Mouse (Mus musculus): ENCODE measurements around the gene Ltb4r1. TPM values are rescaled to one million over a fixed set of nuclear protein-coding genes. Genes with fewer than 3 reads are reported as not detected.

Gene Ltb4r1
- polyA plus RNA-seq, 1 experiment from 2014 or later: 16.4 TPM

GRCm38 (mm10) chr14:55724411-55724871 is 41.3 kb upstream of the Ltb4r1 start:
- no peaks in the 10 kb centered on the region for H3K9me3 ChIP-seq (replicated peaks; ENCODE audit: control insufficient read depth, low read length)
- H3K4me2 ChIP-seq (ENCODE audit: low read depth, low read length): no peak overlapping the region
- no peak for ATAC-seq (ENCODE audit: low read depth)
- no peaks in the 10 kb centered on the region for H3K27me3 ChIP-seq (ENCODE audit: control insufficient read depth, insufficient read depth, low read depth, low read length)
- H3K9ac ChIP-seq (ENCODE audit: low read depth, low read length): no peak overlapping the region
- H3K4me3 ChIP-seq (ENCODE audit: low read depth, low read length): no peak overlapping the region
- H3K36me3 ChIP-seq (ENCODE audit: control insufficient read depth, insufficient read depth): no peaks in the 10 kb centered on the region
- 0 out of 2 replicates have a peak overlapping the region, but pooled peaks have one; percentile 4 for H3K27ac ChIP-seq (ENCODE audit: low read length)
- peaks cover 29% of the 10 kb centered on the region for H3K4me1 ChIP-seq (ENCODE audit: control insufficient read depth, low read depth, low read length)
- WGBS (ENCODE audit: insufficient replicate concordance): 18% methylated on average over 8 of the region's 8 CpGs

- Histone ChIP-seq H3K4me2 (ENCODE audit: low read depth, low read length) (no peak overlapping the region), H3K27me3 (ENCODE audit: control insufficient read depth, insufficient read depth, low read depth, low read length) (no peaks in the 10 kb centered on the region), H3K9me3 (replicated peaks; ENCODE audit: control insufficient read depth, low read length) (no peaks in the 10 kb centered on the region), H3K27ac (ENCODE audit: low read length) (no peak overlapping the region), H3K36me3 (ENCODE audit: control insufficient read depth, insufficient read depth) (no peaks in the 10 kb centered on the region), H3K4me1 (ENCODE audit: control insufficient read depth, low read depth, low read length) (peaks cover 28% of the 10 kb centered on the region), H3K4me3 (ENCODE audit: low read depth, low read length) (no peak overlapping the region), H3K9ac (ENCODE audit: low read depth, low read length) (no peak overlapping the region)
- ATAC-seq (ENCODE audit: low read depth): no peak
Measured at GRCm38 (mm10) chr14:55726261-55726660, 39.5 kb upstream of the Ltb4r1 start.

- peak; percentile 12; the same call in 1 of the 2 replicates for ATAC-seq (ENCODE audit: low read depth)
- WGBS (ENCODE audit: insufficient replicate concordance): 48% methylated on average over 8 of the region's 8 CpGs
- H3K27ac ChIP-seq (ENCODE audit: low read length): no peak overlapping the region
- no peak overlapping the region for H3K4me2 ChIP-seq (ENCODE audit: low read depth, low read length)
- peaks cover 15% of the 10 kb centered on the region for H3K4me1 ChIP-seq (ENCODE audit: control insufficient read depth, low read depth, low read length)
- H3K9ac ChIP-seq (ENCODE audit: low read depth, low read length): no peak overlapping the region
- H3K27me3 ChIP-seq (ENCODE audit: control insufficient read depth, insufficient read depth, low read depth, low read length): no peaks in the 10 kb centered on the region
- no peak overlapping the region for H3K4me3 ChIP-seq (ENCODE audit: low read depth, low read length)
- H3K36me3 ChIP-seq (ENCODE audit: control insufficient read depth, insufficient read depth): no peaks in the 10 kb centered on the region
- H3K9me3 ChIP-seq (replicated peaks; ENCODE audit: control insufficient read depth, low read length): no peaks in the 10 kb centered on the region
Measured at GRCm38 (mm10) chr14:55727889-55728685, 37.7 kb upstream of the Ltb4r1 start.

- no peak overlapping the region for H3K27ac ChIP-seq (ENCODE audit: low read length)
- H3K4me3 ChIP-seq (ENCODE audit: low read depth, low read length): no peak overlapping the region
- H3K4me1 ChIP-seq (ENCODE audit: control insufficient read depth, low read depth, low read length): no peaks in the 10 kb centered on the region; the same call in 1 of the 2 replicates
- WGBS (ENCODE audit: insufficient replicate concordance): 66% methylated on average over 7 of the region's 7 CpGs
- H3K36me3 ChIP-seq (ENCODE audit: control insufficient read depth, insufficient read depth): no peaks in the 10 kb centered on the region
- no peak overlapping the region for H3K4me2 ChIP-seq (ENCODE audit: low read depth, low read length)
- H3K27me3 ChIP-seq (ENCODE audit: control insufficient read depth, insufficient read depth, low read depth, low read length): no peaks in the 10 kb centered on the region; the same call in 1 of the 2 replicates
- ATAC-seq (ENCODE audit: low read depth): no peak
- H3K9ac ChIP-seq (ENCODE audit: low read depth, low read length): no peak overlapping the region
- no peaks in the 10 kb centered on the region for H3K9me3 ChIP-seq (replicated peaks; ENCODE audit: control insufficient read depth, low read length)
Measured at GRCm38 (mm10) chr14:55730116-55730515, 35.6 kb upstream of the Ltb4r1 start.

GRCm38 (mm10) chr14:55730531-55731032 is 35.2 kb upstream of the Ltb4r1 start:
- H3K4me3 ChIP-seq (ENCODE audit: low read depth, low read length): no peak overlapping the region
- H3K4me1 ChIP-seq (ENCODE audit: control insufficient read depth, low read depth, low read length): no peaks in the 10 kb centered on the region; the same call in 1 of the 2 replicates
- no peaks in the 10 kb centered on the region; the same call in 1 of the 2 replicates for H3K27me3 ChIP-seq (ENCODE audit: control insufficient read depth, insufficient read depth, low read depth, low read length)
- H3K9me3 ChIP-seq (replicated peaks; ENCODE audit: control insufficient read depth, low read length): no peaks in the 10 kb centered on the region
- H3K9ac ChIP-seq (ENCODE audit: low read depth, low read length): no peak overlapping the region
- WGBS (ENCODE audit: insufficient replicate concordance): 55% methylated on average over 7 of the region's 7 CpGs
- no peaks in the 10 kb centered on the region for H3K36me3 ChIP-seq (ENCODE audit: control insufficient read depth, insufficient read depth)
- no peak overlapping the region for H3K4me2 ChIP-seq (ENCODE audit: low read depth, low read length)
- ATAC-seq (ENCODE audit: low read depth): no peak
- H3K27ac ChIP-seq (ENCODE audit: low read length): no peak overlapping the region

GRCm38 (mm10) chr14:55733889-55734288 is 31.9 kb upstream of the Ltb4r1 start:
- H3K27ac ChIP-seq (ENCODE audit: low read length): no peak overlapping the region
- no peaks in the 10 kb centered on the region for H3K36me3 ChIP-seq (ENCODE audit: control insufficient read depth, insufficient read depth)
- H3K9ac ChIP-seq (ENCODE audit: low read depth, low read length): no peak overlapping the region
- no peaks in the 10 kb centered on the region; the same call in 1 of the 2 replicates for H3K27me3 ChIP-seq (ENCODE audit: control insufficient read depth, insufficient read depth, low read depth, low read length)
- no peaks in the 10 kb centered on the region for H3K9me3 ChIP-seq (replicated peaks; ENCODE audit: control insufficient read depth, low read length)
- no peaks in the 10 kb centered on the region for H3K4me1 ChIP-seq (ENCODE audit: control insufficient read depth, low read depth, low read length)
- H3K4me2 ChIP-seq (ENCODE audit: low read depth, low read length): no peak overlapping the region
- WGBS (ENCODE audit: insufficient replicate concordance): 59% methylated on average over 10 of the region's 10 CpGs
- H3K4me3 ChIP-seq (ENCODE audit: low read depth, low read length): no peak overlapping the region
- no peak for ATAC-seq (ENCODE audit: low read depth)

- Histone ChIP-seq H3K9me3 (replicated peaks; ENCODE audit: control insufficient read depth, low read length) (no peaks in the 10 kb centered on the region), H3K9ac (ENCODE audit: low read depth, low read length) (no peak overlapping the region), H3K27me3 (ENCODE audit: control insufficient read depth, insufficient read depth, low read depth, low read length) (no peaks in the 10 kb centered on the region; the same call in 1 of the 2 replicates), H3K4me2 (ENCODE audit: low read depth, low read length) (no peak overlapping the region), H3K27ac (ENCODE audit: low read length) (no peak overlapping the region), H3K4me3 (ENCODE audit: low read depth, low read length) (no peak overlapping the region), H3K4me1 (ENCODE audit: control insufficient read depth, low read depth, low read length) (no peaks in the 10 kb centered on the region), H3K36me3 (ENCODE audit: control insufficient read depth, insufficient read depth) (0 out of 2 replicates have a peak, but pooled peaks cover 3% of the 10 kb centered on the region)
- 58% methylated on average over 7 of the region's 7 CpGs for WGBS (ENCODE audit: insufficient replicate concordance)
- ATAC-seq (ENCODE audit: low read depth): no peak
Measured at GRCm38 (mm10) chr14:55734869-55735268, 30.9 kb upstream of the Ltb4r1 start.

GRCm38 (mm10) chr14:55735334-55735733 is 30.4 kb upstream of the Ltb4r1 start:
- no peak overlapping the region for H3K4me3 ChIP-seq (ENCODE audit: low read depth, low read length)
- H3K4me2 ChIP-seq (ENCODE audit: low read depth, low read length): no peak overlapping the region
- 56% methylated on average over 3 of the region's 3 CpGs for WGBS (ENCODE audit: insufficient replicate concordance)
- H3K9me3 ChIP-seq (replicated peaks; ENCODE audit: control insufficient read depth, low read length): no peaks in the 10 kb centered on the region
- ATAC-seq (ENCODE audit: low read depth): no peak
- no peak overlapping the region for H3K9ac ChIP-seq (ENCODE audit: low read depth, low read length)
- no peaks in the 10 kb centered on the region for H3K4me1 ChIP-seq (ENCODE audit: control insufficient read depth, low read depth, low read length)
- H3K36me3 ChIP-seq (ENCODE audit: control insufficient read depth, insufficient read depth): 0 out of 2 replicates have a peak, but pooled peaks cover 3% of the 10 kb centered on the region
- H3K27me3 ChIP-seq (ENCODE audit: control insufficient read depth, insufficient read depth, low read depth, low read length): no peaks in the 10 kb centered on the region; the same call in 1 of the 2 replicates
- no peak overlapping the region for H3K27ac ChIP-seq (ENCODE audit: low read length)

GRCm38 (mm10) chr14:55735758-55736157 is 30.0 kb upstream of the Ltb4r1 start:
- Histone ChIP-seq H3K4me2 (ENCODE audit: low read depth, low read length) (no peak overlapping the region), H3K36me3 (ENCODE audit: control insufficient read depth, insufficient read depth) (0 out of 2 replicates have a peak, but pooled peaks cover 3% of the 10 kb centered on the region), H3K27me3 (ENCODE audit: control insufficient read depth, insufficient read depth, low read depth, low read length) (no peaks in the 10 kb centered on the region; the same call in 1 of the 2 replicates), H3K9ac (ENCODE audit: low read depth, low read length) (no peak overlapping the region), H3K27ac (ENCODE audit: low read length) (no peak overlapping the region), H3K4me3 (ENCODE audit: low read depth, low read length) (no peak overlapping the region), H3K9me3 (replicated peaks; ENCODE audit: control insufficient read depth, low read length) (no peaks in the 10 kb centered on the region), H3K4me1 (ENCODE audit: control insufficient read depth, low read depth, low read length) (no peaks in the 10 kb centered on the region)
- no peak for ATAC-seq (ENCODE audit: low read depth)
- WGBS (ENCODE audit: insufficient replicate concordance): 49% methylated on average over 4 of the region's 4 CpGs
